Mouse (Mus musculus) R1 (cell line): ENCODE data around the gene Stpg4.

Experiments
- DNase-seq: peaks from one replicate; pipeline ENCODE4 v3.0.0-alpha.2; 2018; ENCODE audit warnings: low read depth, low spot score

Gene Stpg4

DNA sequence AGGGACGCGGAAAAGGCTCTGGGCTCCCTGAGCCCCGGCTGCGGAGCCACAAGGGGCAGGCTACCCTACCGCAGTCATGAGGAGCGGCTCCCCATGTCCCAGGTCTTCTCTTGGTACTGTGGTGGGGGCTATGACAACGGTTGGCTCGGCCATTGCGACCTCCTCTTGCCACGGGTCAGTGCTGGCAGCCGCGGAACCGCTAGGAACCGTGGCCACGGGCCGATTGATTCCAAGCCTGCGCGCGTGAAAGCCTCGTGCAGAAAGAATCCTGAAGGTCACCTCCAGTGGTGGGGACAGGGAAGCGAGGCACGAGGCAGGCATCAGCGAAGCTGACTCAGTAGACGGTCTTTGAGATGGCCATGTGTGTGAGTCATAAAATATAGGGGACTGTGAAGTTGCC is at the start of gene Stpg4:
Gene Stpg4 (minus strand): TSS at position 231 of the 400 bp plus-strand sequence.
- peak; percentile 46 for DNase-seq

DNA sequence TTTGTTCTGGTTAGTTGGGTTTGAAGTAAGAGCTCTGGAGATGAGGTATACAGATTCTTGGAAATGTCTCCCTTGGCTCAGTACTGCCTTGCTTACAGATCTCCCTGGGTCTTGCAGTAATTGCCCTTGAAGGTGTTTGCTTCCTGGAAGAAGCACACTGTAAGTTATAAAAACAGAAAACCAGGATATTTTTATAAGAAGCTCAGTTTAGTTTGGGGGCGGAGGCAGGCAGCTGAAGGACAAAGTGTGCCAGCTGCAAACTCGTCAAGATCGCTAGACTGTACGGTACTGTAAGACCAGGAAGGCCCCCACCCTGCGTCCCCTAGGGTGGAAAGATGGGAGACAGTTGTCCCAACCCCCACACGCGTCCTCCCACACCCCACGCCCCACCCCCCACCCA is 47.8 kb upstream of the Stpg4 start:
- DNase-seq: no peak

DNA sequence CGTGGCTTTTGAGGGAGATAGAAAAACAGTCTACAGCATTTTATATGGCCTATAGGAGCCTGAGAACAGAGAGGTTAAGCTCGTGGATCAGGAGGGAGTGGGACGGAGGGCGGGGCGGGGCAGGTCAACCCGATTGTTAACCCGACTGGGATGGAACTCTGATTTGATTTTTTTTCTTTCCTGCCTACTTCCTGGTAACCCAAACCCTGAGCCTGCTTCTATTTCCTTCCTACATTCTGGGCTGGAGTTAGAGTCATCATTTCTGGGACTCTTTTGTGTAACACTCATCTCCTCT is 46.9 kb upstream of the Stpg4 start:
- no peak for DNase-seq

DNA sequence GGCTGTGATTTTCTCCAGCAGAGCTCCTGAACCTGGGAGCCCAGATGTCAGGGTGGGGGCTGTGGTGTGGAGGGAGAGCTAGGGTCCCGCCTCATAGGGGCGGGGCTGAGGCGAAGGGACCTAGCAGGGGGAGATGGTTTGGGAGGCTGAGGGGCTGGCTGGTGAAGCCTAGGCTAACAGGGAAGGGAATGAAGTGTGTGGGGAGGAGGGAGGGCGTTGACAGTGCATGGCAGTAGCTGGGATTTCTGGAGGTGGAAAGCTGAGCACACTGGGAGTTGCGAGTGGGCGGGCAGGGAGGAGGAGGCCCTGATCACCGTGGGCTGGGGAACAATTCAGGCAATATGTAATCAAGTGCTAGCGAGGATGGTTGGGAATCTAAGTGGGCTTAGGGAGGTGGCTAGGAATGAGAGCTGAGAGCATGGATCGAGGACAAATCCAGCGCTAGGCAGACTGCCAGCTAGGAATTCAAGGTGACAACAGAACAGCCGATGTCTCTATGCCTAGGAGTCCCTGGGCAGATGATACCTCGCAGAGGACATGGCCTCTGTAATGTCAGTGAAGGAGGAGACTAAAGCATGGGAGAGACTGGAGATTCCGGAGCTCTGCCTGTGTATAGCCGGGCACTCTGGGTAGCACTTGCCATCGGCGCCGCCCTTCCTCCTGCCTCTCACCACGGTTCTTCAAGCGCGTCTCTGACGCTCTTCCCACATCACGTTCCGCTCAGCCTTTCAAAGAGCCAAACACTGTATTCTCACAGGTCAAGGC is 46.4 kb upstream of the Stpg4 start:
- DNase-seq: peak; percentile 71

DNA sequence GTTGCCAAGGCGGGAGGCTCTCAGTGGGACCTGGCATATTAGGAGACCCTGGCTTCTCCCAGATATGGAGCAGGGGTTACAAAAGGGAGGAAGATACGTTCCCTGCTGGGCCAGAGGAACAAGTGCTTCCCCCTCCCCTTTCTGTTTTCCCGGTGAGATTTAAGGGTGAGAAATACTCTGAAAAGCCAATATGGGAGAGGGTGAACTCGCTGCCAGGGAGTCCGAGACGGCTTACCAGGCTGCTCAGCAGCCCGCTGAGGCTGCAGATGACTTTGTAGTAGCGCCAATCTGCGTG is 45.8 kb upstream of the Stpg4 start:
- DNase-seq: no peak

DNA sequence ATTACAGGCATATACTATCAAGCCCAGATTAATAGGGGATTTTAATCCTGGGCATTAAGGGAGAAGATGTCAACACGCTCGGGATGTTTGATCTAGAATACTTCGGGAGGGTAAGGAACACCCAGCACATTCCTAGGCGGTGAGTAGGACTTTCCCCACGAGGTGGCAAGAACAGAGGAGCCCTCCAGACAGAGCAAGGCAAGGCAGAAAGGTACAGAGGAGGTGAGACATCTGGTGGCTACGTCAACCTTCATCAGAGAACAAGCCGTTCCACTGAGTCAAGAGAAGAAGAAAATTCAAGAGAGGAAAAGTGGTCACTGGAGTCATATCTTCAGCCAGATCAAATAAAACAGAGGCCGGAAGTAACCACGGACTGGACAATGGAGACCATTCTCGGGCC is 45.3 kb upstream of the Stpg4 start:
- peak; percentile 30 for DNase-seq

DNA sequence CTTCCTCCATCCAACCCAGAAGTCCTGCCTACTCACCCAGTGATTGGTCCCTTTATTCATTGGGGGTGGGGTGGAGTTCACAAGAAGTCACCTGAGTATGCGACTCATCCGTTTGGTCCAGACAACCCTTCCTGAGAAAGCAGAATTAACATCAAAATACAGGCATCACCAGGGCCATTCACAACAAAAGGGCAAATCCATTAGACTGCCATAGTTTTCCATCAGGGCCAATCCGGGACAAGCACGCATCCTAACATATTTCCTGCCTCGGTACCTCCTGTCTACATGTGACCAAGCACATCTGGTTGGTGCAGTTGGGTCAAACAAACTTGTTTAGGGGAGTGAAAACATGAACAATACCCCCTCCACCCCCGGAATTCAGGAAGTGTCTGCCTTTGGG is 44.1 kb upstream of the Stpg4 start:
- peak; percentile 99 for DNase-seq

DNA sequence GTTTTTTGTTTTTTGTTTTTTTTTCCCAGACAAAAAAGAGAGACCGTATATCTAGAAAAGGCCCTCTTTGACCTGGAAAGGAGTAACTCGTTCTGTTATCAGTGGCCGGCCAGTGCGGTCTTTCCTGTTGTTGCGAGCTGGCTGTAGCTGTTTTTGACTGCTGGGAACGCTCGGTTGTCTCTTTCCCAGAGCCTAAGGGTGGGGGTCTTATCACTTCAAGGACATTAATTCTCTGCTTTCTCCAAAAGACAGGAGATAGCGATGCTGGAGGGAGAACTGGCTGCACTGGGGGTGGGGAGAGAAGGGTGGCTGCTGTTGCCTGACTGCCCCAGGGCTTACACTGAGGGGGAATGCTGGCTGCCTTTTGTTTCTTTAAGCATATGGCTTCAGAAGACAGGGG is 43.3 kb upstream of the Stpg4 start:
- DNase-seq: no peak

DNA sequence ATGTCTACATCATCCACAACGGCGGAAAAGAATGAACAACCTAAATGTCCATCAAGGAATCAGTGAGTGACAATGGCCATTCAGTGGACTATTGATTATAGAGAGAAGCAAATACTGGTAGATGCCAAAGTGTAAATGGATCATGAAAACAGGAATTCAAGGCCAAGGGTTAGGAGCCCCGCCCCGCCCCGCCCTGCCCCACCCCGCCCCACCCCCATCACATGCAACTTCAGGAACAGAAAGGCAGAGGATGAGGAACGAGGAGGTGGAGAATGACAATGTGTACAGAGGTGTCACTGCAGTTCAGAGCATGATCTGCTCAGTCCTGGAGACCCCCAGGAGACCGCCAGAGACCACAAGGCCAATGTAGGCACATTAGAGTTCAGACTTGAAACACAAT is 42.7 kb upstream of the Stpg4 start:
- DNase-seq: no peak

DNA sequence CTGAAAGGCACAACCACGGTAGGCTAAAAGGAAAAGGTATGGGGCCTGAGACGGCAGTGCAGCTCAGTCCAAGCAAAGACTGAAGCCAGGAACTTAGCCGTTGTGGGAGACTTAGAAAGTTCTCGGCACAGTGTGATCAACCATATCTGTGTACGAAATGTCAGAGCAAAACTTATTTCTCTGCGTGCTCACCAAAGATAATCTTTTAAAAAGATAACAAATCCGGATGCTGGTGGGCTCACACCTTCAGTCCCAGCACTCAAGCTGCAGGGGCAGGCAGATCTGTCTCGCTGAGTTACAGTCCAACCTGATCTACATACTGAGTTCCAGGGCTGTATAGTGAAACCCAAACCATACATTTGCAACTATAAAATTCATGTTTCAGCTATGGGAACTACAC is 41.9 kb upstream of the Stpg4 start:
- DNase-seq: no peak

DNA sequence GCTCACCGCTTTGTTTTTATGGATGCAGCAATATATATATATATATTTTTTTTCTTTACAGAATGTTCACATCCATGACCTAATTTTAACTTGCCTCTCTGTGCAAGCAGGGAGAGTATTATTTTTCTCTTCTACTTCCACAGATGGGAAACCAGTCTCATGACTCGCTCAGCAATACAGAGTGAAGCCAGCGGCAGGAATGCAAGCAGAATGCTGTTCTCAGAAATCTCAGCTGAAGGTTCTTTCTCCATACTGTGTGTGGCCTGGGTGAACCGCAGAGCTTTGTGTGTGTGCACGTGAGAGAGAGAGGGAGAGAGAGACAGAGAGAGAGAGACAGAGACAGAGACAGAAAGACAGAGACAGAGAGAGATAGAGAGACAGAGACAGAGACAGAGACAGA is 41.1 kb upstream of the Stpg4 start:
- no peak for DNase-seq

DNA sequence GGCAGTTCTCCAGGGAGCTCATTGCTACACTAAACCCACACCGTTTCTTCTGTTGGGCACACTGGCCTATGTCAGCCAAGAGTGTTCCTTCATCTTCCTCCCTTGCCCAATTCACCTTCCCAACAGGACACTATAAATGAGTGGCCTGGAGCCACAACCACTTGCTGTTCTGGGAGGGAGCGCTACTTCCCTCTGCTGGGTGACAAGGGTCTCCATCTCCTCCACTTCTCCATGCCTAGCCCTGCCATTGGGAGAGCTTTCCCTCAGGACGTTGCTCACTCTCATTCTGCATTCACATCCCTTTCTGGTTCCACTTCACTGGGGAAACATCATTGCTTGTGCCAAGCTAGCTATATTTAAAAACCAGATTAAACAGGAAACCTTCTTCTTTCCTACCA is 34.0 kb upstream of the Stpg4 start:
- no peak for DNase-seq

DNA sequence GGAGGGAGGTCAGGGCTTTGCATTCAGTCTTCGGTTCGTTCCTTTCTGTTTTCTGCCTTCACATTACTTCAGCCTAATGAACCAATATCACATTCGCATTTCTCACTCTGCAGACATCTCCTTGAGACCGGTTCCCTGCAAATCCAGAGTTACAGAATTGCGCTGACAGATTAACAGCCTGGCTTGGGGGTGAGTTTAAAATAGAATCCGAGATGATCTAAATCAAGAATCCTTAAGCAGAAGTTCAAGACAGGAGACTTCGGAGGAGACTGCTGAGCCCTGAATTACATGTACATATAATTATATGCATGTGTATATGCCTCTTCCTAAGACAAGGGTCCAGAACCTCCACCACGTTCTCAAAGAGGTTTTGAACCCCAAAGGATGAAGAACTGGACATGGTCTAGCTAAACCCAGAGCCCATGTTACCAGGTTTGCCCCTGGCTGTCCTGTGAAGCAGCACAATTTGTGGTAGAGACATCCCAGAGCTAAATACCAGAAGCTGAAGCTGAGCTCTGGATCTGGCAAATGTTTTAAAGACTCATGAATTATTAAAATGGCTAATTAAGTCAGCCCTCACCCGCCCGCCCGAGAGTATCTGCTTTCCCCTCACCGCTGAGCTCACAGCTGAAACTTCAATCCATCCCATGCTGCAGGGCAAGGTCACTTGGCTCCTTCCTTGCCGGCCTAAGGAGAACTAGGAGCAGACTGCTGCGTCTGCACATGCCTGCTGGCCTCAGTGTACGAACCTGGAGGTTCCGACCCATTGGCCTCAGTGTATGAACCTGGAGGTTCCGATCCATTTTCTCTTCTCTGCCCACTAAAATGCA is 33.3 kb upstream of the Stpg4 start:
- DNase-seq: no peak

DNA sequence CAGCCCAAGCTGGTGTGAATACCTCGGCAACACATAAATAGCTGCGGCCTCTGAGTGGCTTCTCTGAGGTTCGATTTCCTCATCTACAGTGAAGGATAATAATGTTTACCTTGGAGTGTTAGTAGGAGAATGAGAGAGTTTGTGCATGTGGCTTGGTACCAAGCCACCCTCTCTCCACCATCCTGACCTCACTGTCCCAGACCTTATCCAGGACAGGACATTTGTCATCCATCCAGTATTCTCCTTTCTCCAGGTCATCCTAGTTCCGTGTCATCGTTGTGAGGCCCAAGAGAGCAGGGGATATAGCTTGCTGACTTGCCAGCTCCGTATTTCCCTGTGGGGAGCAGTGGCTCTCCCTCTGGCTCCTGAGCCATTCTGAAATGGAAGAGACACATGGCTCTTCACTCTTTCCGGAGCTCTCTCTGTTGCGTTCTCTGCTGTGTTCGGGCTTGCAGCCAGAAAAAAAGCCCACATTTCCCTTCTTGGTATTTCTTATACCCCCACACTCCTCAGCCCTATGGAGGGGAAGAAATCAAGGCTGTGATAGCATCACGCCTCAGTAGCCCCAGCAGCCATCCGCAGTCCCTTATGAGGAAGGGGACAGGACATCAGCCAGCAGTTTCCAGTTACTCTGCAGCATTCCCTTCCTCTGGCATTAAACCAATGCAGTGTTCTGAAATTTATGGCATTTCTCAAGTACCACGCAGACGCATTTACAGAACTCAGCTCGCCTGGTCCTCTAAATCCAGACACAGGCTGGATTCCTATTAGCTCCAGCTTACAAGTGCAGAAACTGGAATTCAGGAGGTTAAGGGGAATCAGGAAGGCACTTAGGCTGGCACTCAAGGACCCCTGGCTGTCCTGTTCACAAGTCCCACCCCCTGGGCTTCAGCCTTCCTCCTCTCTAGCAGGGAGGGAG is 32.5 kb upstream of the Stpg4 start:
- DNase-seq: no peak

DNA sequence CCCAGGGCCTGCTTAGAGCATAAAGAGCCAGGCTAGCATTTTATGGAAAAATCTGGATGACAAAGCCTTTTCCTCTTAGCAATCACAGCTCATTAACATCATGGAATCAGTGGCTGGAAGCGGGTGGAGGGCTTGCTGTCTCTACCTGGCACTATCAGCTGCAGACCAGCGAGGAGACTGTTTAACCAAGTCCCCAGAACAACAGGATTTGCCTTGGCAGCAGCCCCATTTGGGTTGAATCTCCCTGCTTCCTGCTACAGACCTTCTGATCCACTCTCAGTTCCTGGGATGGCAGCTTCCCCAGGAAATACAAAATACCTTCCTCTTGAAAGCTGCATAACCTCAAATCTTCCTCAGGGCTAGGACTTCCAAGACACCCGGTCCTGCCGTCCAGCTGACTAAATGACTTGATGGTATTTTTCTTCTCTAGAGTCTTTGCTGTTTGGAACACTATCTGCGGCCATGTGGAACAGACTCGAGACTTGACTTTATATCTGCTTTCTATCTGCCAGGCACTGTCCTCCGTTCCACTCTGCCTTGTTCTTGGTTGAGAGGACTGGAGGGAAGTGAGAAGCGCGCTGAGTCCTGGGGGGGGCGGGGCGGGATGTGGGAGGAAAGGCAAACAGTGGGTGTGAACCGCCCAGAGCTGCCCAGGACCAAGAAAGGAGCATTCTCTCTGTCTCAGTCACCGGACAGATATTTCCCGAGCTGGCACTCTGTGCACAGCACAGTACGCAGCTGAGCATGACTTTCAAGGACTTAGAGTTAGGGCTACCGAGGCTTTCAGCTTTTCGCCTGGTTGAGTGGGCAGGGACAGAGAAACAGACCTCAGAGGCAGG is 31.6 kb upstream of the Stpg4 start:
- DNase-seq: no peak

DNA sequence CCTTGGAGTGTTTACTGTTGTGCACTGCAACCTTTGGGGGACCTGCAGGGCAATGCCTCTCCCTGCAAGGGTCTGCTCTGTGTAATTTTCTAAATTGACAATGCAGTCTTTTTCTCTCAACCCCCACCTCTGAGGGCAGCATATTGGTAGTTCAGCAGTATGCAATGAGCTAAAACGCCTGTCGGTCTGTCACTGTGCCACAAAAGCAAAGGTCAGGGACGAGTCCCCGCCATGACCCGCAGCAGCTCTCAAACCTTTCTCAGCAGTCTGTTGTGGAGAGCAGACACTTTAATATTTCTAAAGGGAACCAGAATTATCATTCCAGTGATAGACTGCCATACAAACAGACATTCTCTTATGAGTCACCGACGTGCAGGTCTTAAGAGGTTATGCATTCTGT is 30.4 kb upstream of the Stpg4 start:
- DNase-seq: no peak

DNA sequence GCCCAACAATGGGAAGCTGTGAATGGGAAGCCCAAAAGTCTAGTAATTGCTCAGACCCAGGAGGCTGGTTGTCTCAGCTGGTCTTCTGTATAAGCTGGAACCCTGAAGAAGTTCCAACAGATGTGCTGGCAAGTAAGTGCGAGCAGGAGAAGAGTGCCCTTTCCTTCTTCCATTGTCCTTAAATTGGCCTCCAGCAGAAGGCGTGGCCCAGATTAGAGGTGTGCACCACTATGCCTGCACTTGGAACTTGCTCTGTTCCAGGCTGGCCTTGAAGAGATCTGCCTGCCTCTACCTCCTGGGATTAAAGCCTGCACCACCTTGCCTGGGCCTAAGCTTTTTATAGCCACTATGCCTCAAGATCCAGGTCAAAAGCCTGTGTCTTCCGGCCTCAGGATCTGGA is 26.6 kb upstream of the Stpg4 start:
- peak; percentile 40 for DNase-seq

DNA sequence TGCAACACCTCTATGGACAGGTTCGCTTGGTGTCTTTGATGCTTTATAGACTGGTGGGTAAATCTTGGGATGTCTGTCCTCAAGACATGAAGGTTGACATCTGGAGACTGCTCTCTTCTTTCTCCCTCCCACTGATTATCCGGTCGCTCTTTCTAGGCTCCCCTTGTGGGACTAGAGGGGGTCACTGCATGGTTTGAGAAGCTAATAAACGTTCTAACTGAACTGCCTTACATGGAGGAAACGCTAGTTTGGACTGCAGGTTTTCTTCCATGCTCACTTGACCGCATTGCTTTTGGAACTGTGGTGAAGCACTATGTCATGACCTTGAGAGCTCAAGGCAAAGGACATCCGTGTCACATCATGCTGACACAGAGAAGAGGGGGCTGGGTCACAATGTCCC is 25.8 kb upstream of the Stpg4 start:
- no peak for DNase-seq

DNA sequence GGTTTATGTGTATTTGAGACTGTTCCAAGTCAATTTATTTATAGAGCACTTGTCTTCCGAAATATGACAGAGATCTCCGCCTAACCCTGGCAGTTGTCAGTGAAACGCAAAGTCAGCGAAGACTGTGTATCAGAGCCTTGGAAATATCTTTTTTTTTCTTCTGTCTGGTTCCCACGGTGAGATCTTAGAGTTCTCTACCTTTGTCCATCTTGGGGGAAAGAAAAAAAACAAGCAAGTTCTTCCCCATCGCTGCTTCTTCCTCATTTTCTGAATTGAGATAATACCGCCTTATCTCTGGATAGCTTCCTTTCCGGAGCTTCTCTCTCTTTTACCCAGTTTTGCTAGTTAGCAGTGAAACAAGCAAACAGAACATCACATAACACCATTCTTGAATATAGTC is 21.3 kb upstream of the Stpg4 start:
- no peak for DNase-seq

DNA sequence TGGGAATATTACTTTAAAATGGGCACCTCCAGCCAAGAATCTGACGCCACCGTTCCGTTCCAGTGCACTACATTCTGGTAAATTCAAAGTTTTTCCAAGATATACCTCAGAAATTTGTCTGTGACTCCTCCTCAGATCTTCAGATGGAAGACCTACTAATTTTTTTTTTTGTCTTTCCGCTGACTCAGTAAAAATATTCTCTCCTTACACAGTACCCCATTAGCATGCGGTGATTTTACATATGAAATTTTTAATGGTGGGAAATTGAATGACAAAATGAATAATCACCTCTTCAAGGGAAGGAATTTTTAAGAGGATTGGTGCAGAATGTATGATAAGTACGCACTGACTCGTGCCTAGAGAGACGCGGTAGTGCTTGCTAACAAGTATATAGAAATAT is 20.8 kb upstream of the Stpg4 start:
- DNase-seq: no peak

DNA sequence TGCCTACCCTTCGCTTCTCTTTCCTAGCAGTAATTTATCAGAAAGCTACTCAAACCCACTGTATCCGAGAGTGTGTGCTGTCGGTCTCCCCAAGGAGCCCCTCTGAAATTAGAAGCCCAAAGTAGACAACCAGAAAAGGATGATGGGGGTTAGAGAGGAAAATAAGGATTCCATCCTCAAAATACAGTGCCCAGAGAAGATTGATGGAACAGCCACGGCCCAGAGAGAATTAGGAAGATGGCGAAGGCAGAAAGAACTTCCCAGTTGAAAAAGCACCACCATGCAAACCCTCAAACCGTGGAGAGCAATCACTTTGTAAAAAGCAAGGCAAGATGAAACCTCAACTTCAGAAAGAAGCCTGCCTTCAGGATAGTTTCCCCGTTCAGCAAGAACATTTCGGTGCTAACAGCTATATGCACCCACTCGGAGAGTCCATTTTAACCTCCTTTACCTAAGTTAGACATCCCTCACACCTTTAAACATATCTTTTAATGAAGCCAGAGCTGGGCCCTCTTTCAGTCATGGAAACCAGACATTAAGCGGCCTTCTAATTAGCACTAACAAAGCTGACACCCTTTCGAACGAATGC is 20.2 kb upstream of the Stpg4 start:
- DNase-seq: no peak
